Mouse (Mus musculus) fibroblast of lung, adult 2 months (primary cell): ENCODE results near the gene Nr2c2.
"Not testable (repeated sequence)": the region's sequence is repeated elsewhere in the genome, so short reads cannot be mapped to it uniquely, and the experiment has no call there.

Experiments used
- DNase-seq: peaks from one replicate; pipeline ENCODE4 v3.0.0-alpha.2; 2011; ENCODE audit warnings: low read depth

Nr2c2 gene

GRCm38 (mm10) chr6:92091130-92091591, at the start of gene Nr2c2:
Nr2c2 (plus strand) TSS chr6:92091390.
- DNase-seq = peak; percentile 11

GRCm38 (mm10) chr6:92042055-92042454, 49.1 kb upstream of the Nr2c2 start:
- no peak for DNase-seq

- DNase-seq = no peak
Observed at GRCm38 (mm10) chr6:92042850-92043249, 48.3 kb upstream of the Nr2c2 start.

- DNase-seq = no peak
Observed at GRCm38 (mm10) chr6:92057768-92058167, 33.4 kb upstream of the Nr2c2 start.

DNA sequence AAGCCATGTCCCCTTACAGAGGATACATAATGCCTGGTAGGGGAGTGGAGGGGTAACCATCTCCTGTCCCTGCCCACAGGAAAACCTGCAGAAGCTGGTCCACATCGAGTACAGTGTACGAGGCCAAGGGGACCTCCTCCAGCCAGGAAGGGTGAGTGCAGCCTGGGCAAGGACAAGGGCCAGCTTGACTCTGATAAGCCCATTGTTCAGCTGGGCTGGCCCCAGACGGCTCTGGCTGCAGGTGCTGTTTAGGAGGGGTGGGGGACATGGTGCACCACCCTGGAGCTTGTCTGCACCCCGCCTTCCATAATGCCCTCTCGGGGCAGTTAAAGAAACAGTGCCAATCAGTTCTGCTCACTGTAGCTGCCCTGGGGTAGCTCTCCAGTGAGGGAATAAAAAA, 29.5 kb upstream of the Nr2c2 start:
- no peak for DNase-seq

GRCm38 (mm10) chr6:92063452-92063851, 27.7 kb upstream of the Nr2c2 start:
- no peak for DNase-seq

DNA sequence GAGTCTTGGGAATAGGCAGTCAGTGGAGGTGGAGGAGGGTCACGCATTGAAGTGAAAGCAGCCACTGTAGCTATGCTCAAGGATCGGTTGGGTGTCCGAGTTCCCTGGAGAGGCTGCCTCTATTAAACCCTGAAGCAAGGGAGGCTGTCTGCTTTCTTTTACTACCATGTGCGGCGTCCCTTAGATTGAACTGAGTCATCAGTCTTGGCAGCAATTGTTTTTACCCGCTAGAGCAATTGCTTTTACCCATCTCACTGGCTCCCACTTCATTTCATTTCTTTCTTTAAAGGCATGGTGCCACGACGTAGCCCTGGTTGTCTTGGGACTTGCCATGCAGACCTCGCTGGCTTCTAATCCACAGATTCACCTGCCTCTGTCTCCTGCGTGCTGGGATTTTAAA, 27.1 kb upstream of the Nr2c2 start:
- no peak for DNase-seq

DNA sequence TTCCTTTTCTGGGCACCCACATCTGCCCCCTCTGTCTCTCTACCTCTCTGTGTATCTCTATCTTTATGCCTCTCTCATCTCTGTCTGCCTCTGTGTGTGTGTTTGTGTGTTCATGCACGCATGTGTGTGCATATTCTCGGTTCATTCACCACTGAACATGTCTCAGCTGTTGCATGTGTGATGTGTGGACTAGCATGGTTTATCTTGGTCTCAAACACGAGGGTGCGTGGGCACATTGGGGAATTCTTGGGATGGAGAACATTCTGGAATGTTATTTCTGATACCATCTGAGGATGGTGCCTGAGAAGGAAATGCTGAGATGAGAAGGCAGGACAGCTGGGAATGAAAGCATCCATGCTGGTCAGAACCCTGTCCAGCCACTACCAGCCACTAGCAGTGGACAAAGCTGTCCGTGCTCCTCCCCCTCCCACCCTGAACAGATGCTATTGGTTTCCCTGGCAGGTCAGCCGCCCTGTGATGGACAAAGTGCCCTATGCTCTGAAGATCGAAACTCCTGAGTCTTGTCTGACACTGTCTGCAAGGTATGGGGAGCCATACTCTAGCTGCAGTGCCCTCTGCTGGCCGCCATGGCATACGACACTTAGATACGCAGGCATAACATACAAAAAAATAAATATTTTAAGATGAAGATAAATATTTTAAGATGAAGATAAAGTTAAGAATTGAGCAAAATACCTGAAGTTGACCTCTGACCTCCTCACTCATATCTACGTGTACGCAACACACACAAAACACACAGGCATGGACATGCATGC, 25.3 kb upstream of the Nr2c2 start:
- no peak for DNase-seq

- DNase-seq = peak; percentile 27
Observed at GRCm38 (mm10) chr6:92067146-92067790, 23.9 kb upstream of the Nr2c2 start.

GRCm38 (mm10) chr6:92071121-92071839, 19.9 kb upstream of the Nr2c2 start:
- DNase-seq = no peak

DNA sequence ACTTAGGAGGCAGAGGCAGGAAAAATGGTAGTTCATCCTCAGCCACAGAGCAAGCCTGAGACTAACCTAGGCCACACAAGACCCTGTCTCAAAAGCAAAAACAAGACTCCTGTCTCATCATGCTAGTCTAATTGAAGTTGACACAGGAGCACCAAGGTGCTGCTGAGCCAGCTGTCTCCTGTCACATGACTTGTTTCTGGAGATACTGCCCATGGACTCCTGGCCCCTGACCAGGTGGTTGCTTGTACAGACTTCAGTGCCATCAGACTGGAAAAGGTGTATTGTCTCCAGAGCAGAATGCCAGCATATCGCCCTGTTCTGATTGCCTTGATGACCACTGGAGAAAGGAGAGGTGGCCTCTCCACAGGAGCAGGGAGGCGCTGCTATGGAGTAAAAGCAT, 10.5 kb upstream of the Nr2c2 start:
- DNase-seq = no peak

DNA sequence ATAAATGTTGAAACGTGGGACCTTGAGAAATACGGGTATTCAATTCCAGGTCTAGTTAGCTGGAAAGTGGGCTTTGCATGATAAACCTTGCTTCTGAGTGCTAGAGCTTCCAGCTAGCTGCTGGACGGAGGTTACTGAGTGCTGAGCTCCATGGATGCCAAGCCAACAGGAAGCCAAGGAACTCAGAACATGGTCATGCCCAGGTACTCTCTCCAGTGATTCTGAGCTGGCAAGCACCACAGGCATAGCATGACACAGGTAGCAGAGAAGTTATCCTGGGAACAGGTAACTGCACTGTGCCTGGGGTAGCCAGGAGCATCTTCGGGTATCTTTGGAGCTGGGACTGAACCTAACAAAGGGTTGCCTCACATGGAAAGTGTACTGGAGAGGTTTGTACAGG, 8.4 kb upstream of the Nr2c2 start:
- DNase-seq = no peak

- DNase-seq = no peak
Observed at GRCm38 (mm10) chr6:92084932-92085331, 6.3 kb upstream of the Nr2c2 start.

GRCm38 (mm10) chr6:92089141-92089540, 2.0 kb upstream of the Nr2c2 start:
- not testable (repeated sequence) for DNase-seq

GRCm38 (mm10) chr6:92089982-92090381, 1.2 kb upstream of the Nr2c2 start:
- DNase-seq = no peak

GRCm38 (mm10) chr6:92090497-92090896, 693 bp upstream of the Nr2c2 start:
- DNase-seq = no peak

- DNase-seq = peak; percentile 92
Observed at GRCm38 (mm10) chr6:92091767-92092489, 738 bp downstream of the Nr2c2 start.

DNA sequence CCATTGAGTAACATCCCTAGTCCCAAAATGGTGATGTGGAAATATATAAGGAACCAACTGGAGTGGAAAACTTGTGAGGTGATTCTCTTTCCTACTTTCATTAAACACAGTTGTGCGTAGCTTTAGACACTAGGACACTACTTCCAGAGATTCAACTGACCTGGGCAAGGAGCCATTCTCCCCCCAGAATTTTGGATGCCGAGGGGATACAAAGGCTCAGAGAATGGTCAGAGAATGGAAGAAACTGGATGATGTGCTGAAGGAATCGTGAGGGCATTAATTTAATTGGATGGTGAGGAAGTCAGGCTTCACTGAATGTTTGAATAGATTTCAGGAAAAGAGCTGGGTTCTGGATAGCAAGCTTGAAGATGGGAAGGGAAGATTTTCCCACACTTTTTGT, 1.5 kb downstream of the Nr2c2 start:
- DNase-seq = no peak

GRCm38 (mm10) chr6:92093869-92094268, 2.7 kb downstream of the Nr2c2 start:
- DNase-seq = no peak

- no peak for DNase-seq
Observed at GRCm38 (mm10) chr6:92100679-92101360, 9.6 kb downstream of the Nr2c2 start.

DNA sequence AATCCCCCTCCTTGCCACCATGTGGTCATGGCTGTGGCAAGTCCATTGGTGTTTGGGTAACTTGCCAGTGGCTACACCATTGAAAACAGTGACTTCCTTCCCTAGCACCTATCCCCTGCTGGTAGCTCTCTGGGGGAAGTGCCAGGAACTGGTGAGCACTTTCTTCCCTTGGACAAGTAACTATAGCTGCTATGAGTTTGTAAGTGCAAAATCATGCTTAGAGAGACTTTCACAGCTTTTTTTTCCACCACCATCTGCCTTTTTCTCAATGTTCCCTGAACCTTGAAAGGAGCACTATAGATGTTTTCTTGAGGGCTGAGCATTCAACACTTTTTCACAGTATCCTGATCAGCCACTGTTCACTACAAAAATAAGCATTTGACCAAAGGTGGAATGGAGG, 33.4 kb downstream of the Nr2c2 start:
- no peak for DNase-seq
